Mouse (Mus musculus) forebrain, embryonic 11.5 days (tissue): ENCODE data around the gene Pde1a. TPM values are rescaled to one million over a fixed set of nuclear protein-coding genes. Genes with fewer than 3 reads are reported as not detected.

Source experiments
- ATAC-seq: fragments of 200-750 bp; cut with Nextera tagmentation; replicated peaks from 2 replicates; pipeline ENCODE4 v1.8.0; 2017; ENCODE audit warnings: moderate TSS enrichment; ENCODE audit not compliant: low FRiP score
- DNase-seq: peaks from one replicate; pipeline ENCODE4 v3.0.0-alpha.2; 2017; ENCODE audit warnings: low spot score
- H3K27ac ChIP-seq: fragments of 300-500 bp; sonication (generic); 2 replicates; pipeline ENCODE4 v1.5.1; 2014; ENCODE audit warnings: low read depth, low read length
- H3K27me3 ChIP-seq: fragments of 300-500 bp; sonication (generic); 2 replicates; pipeline ENCODE4 v1.6.1; 2014; ENCODE audit warnings: mild to moderate bottlenecking, low read length, mixed read lengths; ENCODE audit not compliant: control insufficient read depth, insufficient read depth
- H3K36me3 ChIP-seq: fragments of 300-500 bp; sonication (generic); 2 replicates; pipeline ENCODE4 v1.6.1; 2014; ENCODE audit warnings: mild to moderate bottlenecking, low read length, moderate library complexity, mixed read lengths; ENCODE audit not compliant: control insufficient read depth, insufficient read depth
- H3K4me1 ChIP-seq: fragments of 300-500 bp; sonication (generic); replicated peaks from 2 replicates; pipeline ENCODE4 v1.6.1; 2014; ENCODE audit warnings: low read length, mixed read lengths; ENCODE audit not compliant: control insufficient read depth, insufficient read depth
- H3K4me2 ChIP-seq: fragments of 300-500 bp; sonication (generic); 2 replicates; pipeline ENCODE4 v1.6.1; 2014; ENCODE audit warnings: low read depth, mild to moderate bottlenecking, low read length, moderate library complexity, mixed read lengths; ENCODE audit not compliant: severe bottlenecking
- H3K4me3 ChIP-seq: fragments of 300-500 bp; sonication (generic); 2 replicates; pipeline ENCODE4 v1.5.1; 2014; ENCODE audit warnings: low read depth, low read length
- H3K9ac ChIP-seq: fragments of 300-500 bp; sonication (generic); 2 replicates; pipeline ENCODE4 v1.6.1; 2014; ENCODE audit warnings: low read length
- H3K9me3 ChIP-seq: fragments of 300-500 bp; sonication (generic); 2 replicates; pipeline ENCODE4 v1.6.1; 2016; ENCODE audit warnings: low read length, mixed read lengths; ENCODE audit not compliant: control insufficient read depth
- WGBS: fragments of 180-500 bp; shearing (Covaris S2); extraction: QIAGEN DNeasy Blood & Tissue Kit; methylation state at CpG from one replicate; pipeline ENCODE4 v1.1.7; 2014; 5-methylcytosine and 5-hydroxymethylcytosine counted together
- polyA plus RNA-seq: library from polyadenylated mRNA; unstranded; fragments of >200 nt; fragmentation: Nextera tagmentation; extraction: Ambion mirVana; gene quantifications from 2 replicates; pipeline ENCODE4 v1.2.1, GENCODE M21; 2014

Gene Pde1a
- polyA plus RNA-seq, 1 experiment from 2014 or later, result 1.9 TPM

- DNase-seq (no peak), ATAC-seq (no peak)
- Histone ChIP-seq H3K9me3 (no peaks in the 10 kb centered on the region; the same call in 1 of the 2 replicates), H3K27ac (no peak overlapping the region), H3K4me1 (no peaks in the 10 kb centered on the region), H3K27me3 (no peaks in the 10 kb centered on the region), H3K36me3 (no peaks in the 10 kb centered on the region), H3K9ac (no peak overlapping the region), H3K4me2 (no peak overlapping the region), H3K4me3 (no peak overlapping the region)
- WGBS, result 84% methylated on average over 2 of the region's 2 CpGs
These were observed 100.2 kb downstream of the Pde1a start for GRCm38 (mm10) chr2:80029051-80029450.

DNA sequence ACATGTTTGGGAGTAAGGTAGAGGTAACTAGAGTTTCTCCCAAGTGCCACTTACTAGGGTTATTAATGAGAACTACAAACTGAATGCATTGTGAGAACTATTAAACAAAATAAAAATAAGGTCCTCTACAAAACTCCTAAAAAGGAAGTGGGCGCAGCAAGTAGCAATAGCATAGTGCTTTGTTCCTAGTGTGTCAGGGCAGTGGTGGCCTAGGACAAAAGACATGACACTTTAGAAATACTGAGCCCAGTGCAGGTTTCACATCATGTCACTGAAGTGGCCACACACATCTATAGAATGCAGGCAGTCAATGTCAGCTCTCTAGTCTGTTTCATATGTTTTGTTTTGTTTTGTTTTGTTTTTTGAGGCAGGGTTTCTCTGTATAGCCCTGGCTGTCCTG, 103.2 kb downstream of the Pde1a start:
- H3K9ac ChIP-seq, result no peak overlapping the region
- no peak overlapping the region for H3K4me2 ChIP-seq
- WGBS, result 88% methylated on average over 1 of the region's 1 CpGs
- H3K27ac ChIP-seq, result no peak overlapping the region
- H3K4me3 ChIP-seq, result no peak overlapping the region
- H3K27me3 ChIP-seq, result no peaks in the 10 kb centered on the region
- no peak for ATAC-seq
- no peaks in the 10 kb centered on the region for H3K4me1 ChIP-seq
- H3K9me3 ChIP-seq, result no peaks in the 10 kb centered on the region; the same call in 1 of the 2 replicates
- no peak for DNase-seq
- no peaks in the 10 kb centered on the region for H3K36me3 ChIP-seq

GRCm38 (mm10) chr2:80025597-80025996, 103.7 kb downstream of the Pde1a start:
- H3K9me3 ChIP-seq, result no peaks in the 10 kb centered on the region; the same call in 1 of the 2 replicates
- no peak for ATAC-seq
- no peak overlapping the region for H3K27ac ChIP-seq
- no peaks in the 10 kb centered on the region for H3K27me3 ChIP-seq
- 83% methylated on average over 1 of the region's 1 CpGs for WGBS
- no peak overlapping the region for H3K4me3 ChIP-seq
- no peaks in the 10 kb centered on the region for H3K4me1 ChIP-seq
- no peak for DNase-seq
- H3K4me2 ChIP-seq, result no peak overlapping the region
- no peak overlapping the region for H3K9ac ChIP-seq
- no peaks in the 10 kb centered on the region for H3K36me3 ChIP-seq

GRCm38 (mm10) chr2:80025038-80025437, 104.2 kb downstream of the Pde1a start:
- no peaks in the 10 kb centered on the region for H3K4me1 ChIP-seq
- H3K27me3 ChIP-seq, result no peaks in the 10 kb centered on the region
- H3K9me3 ChIP-seq, result no peaks in the 10 kb centered on the region; the same call in 1 of the 2 replicates
- no peak overlapping the region for H3K9ac ChIP-seq
- H3K27ac ChIP-seq, result no peak overlapping the region
- no peaks in the 10 kb centered on the region for H3K36me3 ChIP-seq
- H3K4me2 ChIP-seq, result no peak overlapping the region
- no peak overlapping the region for H3K4me3 ChIP-seq
- no peak for DNase-seq
- ATAC-seq, result no peak
- 80% methylated on average over 1 of the region's 1 CpGs for WGBS

DNA sequence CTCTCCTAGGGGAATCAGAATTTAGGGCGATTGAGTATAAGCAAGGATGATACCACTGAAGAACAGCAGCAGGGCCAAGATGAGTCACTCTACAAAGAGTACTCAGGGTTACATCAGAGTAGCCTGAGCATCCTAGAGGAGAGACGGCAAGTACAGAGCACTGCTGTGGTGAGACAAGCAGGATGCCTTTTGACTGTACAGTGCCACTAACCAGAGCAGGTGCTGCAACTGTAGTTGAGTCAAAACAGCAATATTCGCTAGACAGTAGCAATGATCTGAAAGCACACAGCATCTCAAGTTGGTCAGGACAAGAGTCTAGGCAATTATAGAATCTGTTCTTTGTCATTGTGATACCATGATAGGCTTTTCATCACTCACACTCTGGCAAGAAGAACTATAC, 115.1 kb downstream of the Pde1a start:
- Histone ChIP-seq H3K9ac (no peak overlapping the region), H3K27me3 (no peaks in the 10 kb centered on the region), H3K36me3 (no peaks in the 10 kb centered on the region), H3K4me1 (no peaks in the 10 kb centered on the region), H3K27ac (no peak overlapping the region), H3K9me3 (no peaks in the 10 kb centered on the region), H3K4me3 (no peak overlapping the region), H3K4me2 (no peak overlapping the region)
- WGBS, result 92% methylated on average over 3 of the region's 3 CpGs
- ATAC-seq (no peak), DNase-seq (no peak)

- ATAC-seq (no peak), DNase-seq (no peak)
- no peaks in the 10 kb centered on the region for H3K9me3 ChIP-seq
- no peak overlapping the region for H3K4me2 ChIP-seq
- H3K36me3 ChIP-seq, result no peaks in the 10 kb centered on the region
- no peaks in the 10 kb centered on the region for H3K4me1 ChIP-seq
- H3K4me3 ChIP-seq, result no peak overlapping the region
- no peak overlapping the region for H3K9ac ChIP-seq
- no peak overlapping the region for H3K27ac ChIP-seq
- 86% methylated on average over 4 of the region's 4 CpGs for WGBS
- no peaks in the 10 kb centered on the region for H3K27me3 ChIP-seq
These were observed 116.2 kb downstream of the Pde1a start for GRCm38 (mm10) chr2:80013060-80013459.

- Histone ChIP-seq H3K9me3 (no peaks in the 10 kb centered on the region), H3K36me3 (no peaks in the 10 kb centered on the region), H3K27ac (no peak overlapping the region), H3K4me2 (no peak overlapping the region), H3K4me3 (no peak overlapping the region), H3K27me3 (no peaks in the 10 kb centered on the region), H3K4me1 (no peaks in the 10 kb centered on the region), H3K9ac (no peak overlapping the region)
- WGBS, result 89% methylated on average over 3 of the region's 3 CpGs
- DNase-seq (no peak), ATAC-seq (no peak)
These were observed 130.1 kb downstream of the Pde1a start for GRCm38 (mm10) chr2:79999168-79999567.

DNA sequence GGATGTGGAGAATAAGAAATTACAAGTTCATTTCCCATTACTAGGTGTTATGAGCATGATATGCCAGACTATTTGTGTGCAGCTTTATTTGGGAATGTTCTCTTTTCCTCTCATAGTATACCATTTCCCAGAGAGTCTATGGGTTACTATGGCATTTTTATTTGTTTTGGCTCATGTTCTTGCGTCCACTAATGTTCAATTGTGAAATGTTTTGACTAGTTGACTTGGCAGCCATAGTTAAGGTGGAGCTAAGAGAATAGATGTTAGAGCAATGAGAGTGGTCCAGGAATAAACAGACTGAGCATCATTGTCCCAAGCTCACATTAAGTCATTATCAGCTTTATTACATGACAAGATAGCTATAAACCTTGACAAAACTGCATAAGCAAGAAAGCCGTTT, 130.8 kb downstream of the Pde1a start:
- no peaks in the 10 kb centered on the region for H3K27me3 ChIP-seq
- H3K9me3 ChIP-seq, result no peaks in the 10 kb centered on the region
- DNase-seq (no peak), ATAC-seq (no peak)
- H3K4me3 ChIP-seq, result no peak overlapping the region
- H3K4me1 ChIP-seq, result no peaks in the 10 kb centered on the region
- H3K9ac ChIP-seq, result no peak overlapping the region
- WGBS, result 87% methylated on average over 2 of the region's 2 CpGs
- no peak overlapping the region for H3K27ac ChIP-seq
- H3K4me2 ChIP-seq, result no peak overlapping the region
- no peaks in the 10 kb centered on the region for H3K36me3 ChIP-seq

GRCm38 (mm10) chr2:79991642-79992041, 137.6 kb downstream of the Pde1a start:
- no peak overlapping the region for H3K27ac ChIP-seq
- no peaks in the 10 kb centered on the region for H3K27me3 ChIP-seq
- H3K36me3 ChIP-seq, result no peaks in the 10 kb centered on the region
- no peak for ATAC-seq
- no peaks in the 10 kb centered on the region for H3K9me3 ChIP-seq
- H3K4me2 ChIP-seq, result no peak overlapping the region
- no peak overlapping the region for H3K4me3 ChIP-seq
- no peaks in the 10 kb centered on the region for H3K4me1 ChIP-seq
- H3K9ac ChIP-seq, result no peak overlapping the region
- 82% methylated on average over 6 of the region's 6 CpGs for WGBS
- DNase-seq, result no peak
